Mouse (Mus musculus) neutrophil, adult 5-6 weeks (primary cell): Measurements from ENCODE around the gene Olfr235. TPM values are rescaled to one million over a fixed set of nuclear protein-coding genes. Genes with fewer than 3 reads are reported as not detected.
"Not testable (repeated sequence)": the region's sequence is repeated elsewhere in the genome, so short reads cannot be mapped to it uniquely, and the experiment has no call there.

Source experiments
- ATAC-seq: fragments of 151-379, 151-347 bp; 2 replicates; pipeline ENCODE4 v1.8.0; 2017; ENCODE audit warnings: mild to moderate bottlenecking, moderate TSS enrichment; ENCODE audit not compliant: insufficient number of reproducible peaks, poor library complexity, low FRiP score, severe bottlenecking; ENCODE audit errors: extremely low read depth
- total RNA-seq: library from RNA; stranded (forward); fragments of 200-1000 nt; gene quantifications from 2 replicates; pipeline ENCODE4 v1.2.3, GENCODE M21; 2017

The Olfr235 gene
- total RNA-seq = 0.12 TPM in 1 of 2 replicates, not detected in the other

DNA sequence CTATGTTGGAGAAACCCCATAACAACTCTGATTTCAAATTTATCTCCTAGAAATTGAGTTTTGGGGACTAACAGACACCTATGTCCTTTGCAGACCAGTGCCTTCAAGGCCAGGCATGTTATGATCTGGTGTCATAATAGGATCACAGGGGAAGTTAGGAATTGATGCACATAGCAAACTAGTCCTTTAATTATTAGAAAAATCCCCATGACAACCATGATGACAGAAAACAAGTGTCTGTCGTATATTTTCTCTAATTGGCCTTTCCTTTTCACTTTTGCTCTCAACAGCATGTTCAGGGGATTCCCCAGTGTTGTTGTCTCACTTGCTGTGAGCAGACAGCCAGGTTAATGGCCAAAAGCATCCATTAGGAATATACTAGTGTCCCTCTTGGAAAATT is at the start of gene Olfr235:
Olfr235 (plus strand) TSS at position 301 of the 400 bp plus-strand sequence.
- no peak for ATAC-seq

DNA sequence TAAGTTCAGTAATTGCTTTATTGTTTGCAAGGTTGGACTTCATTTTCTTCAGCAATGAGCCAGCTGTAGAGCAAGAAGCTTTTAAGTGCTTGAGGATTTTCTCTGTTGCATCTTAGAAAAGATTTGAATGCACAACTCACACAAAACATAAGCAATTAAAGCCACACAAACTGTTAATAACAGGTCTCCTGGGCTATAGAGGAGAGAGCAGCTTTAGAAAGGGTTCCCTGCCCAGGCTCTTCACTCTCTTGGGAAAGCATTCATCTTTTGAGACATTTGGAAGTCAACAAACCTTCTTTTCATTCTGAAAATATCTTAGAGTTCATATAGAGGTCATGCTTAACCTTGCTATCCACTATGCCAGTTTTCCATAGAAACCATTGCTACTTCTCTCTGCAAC is 28.3 kb upstream of the Olfr235 start, which contains the start of gene Olfr1432:
Olfr1432 (minus strand) TSS at position 101 of the 400 bp plus-strand sequence.
- ATAC-seq = not testable (repeated sequence)

DNA sequence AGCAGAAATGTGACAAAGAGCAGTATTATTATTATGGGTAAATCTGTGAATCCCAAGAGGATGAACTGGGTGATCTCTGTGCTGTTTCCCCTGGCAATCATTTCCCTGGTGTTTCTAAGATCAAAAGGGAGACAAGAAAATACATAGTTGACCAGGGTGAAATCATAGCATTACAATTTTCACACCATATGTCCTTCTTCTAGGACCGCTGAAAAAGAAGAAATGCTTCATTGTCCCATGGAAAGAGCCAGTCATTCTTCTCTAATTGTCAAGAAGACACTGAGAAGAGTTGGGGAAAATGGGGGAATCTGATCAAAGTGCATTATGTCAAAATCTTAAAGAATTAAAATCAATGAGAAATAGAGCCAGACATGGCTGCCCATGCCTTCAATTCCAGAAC is 19.3 kb upstream of the Olfr235 start, which contains the start of gene Olfr262:
Olfr262 (minus strand) TSS at position 101 of the 400 bp plus-strand sequence.
- ATAC-seq = no peak

DNA sequence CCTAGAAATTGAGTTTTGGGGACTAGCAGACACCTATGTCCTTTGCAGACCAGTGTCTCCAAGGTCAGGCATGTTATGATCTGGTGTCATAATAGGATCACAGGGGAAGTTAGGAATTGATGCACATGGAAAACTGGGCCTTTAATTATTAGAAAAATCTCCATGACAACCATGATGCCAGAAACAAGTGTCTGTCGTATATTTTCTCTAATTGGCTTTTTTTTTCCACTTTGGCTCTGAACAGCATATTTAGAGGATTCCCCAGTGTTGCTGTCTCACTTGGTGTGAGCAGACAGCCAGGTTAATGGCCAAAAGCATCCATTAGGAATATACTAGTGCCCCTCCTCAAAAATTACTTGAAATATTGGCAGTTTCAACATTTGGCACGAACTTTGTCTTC is 18.7 kb downstream of the Olfr235 start, which contains the start of gene Olfr1434:
Olfr1434 (plus strand) TSS at position 301 of the 400 bp plus-strand sequence.
- ATAC-seq = no peak

DNA sequence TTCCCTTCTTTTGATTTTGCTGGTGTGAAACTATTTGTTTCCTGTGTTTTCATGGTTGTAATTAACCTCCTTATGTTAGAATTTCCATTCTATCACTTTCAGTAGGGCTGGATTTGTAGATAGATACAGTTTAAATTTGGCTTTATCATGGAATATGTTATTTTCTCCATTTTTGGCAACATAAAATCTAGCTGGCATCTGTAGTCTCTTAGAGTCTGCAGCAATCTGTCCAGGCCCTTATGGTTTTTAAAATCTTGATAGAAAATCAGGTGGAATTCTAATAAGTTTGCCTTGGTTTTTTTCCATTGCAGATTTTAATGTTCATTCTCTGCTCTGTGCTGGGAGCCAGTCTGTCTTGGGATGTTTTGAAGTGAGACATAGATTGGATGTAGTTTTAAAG is 32.1 kb downstream of the Olfr235 start:
- ATAC-seq = no peak

DNA sequence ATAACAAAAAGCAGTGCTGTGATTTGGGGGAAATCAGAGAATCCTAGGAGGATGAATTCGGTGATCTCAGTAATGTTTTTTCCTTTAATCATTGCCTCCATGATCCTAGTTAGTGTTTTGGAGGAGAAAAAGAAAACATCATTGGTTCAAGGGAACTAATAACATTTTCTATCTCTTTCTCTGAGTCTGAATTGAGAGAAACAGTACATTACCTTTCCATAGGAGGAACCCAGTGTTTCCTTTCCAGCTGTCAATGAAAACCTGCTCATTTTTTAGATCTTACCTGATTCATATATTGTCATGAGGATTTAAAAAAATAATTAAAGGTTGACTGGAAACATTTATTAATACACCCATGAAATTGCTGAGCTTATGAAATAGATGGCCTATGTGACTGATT is 38.2 kb downstream of the Olfr235 start, which contains the start of gene Olfr1436:
Olfr1436 (minus strand) TSS at position 101 of the 400 bp plus-strand sequence.
- not testable (repeated sequence) for ATAC-seq

Other genes with a start within 250 kb of the Olfr235 start
- not detected in 2 replicates for gene Olfr1423, start 219.7 kb upstream of the Olfr235 start, total RNA-seq
- not detected in 2 replicates for gene Olfr1424, start 198.3 kb upstream of the Olfr235 start, total RNA-seq
- gene Olfr1425, start 183.3 kb upstream of the Olfr235 start, total RNA-seq = 1.3 TPM in 1 of 2 replicates, not detected in the other
- not detected in 2 replicates for gene Olfr1426, start 169.0 kb upstream of the Olfr235 start, total RNA-seq
- gene Olfr1427, start 157.7 kb upstream of the Olfr235 start, total RNA-seq = not detected in 2 replicates
- gene Olfr1428, start 145.1 kb upstream of the Olfr235 start, total RNA-seq = not detected in 2 replicates
- gene Olfr76, start 137.8 kb upstream of the Olfr235 start, total RNA-seq = not detected in 2 replicates
- gene Olfr1555-ps1, start 90.9 kb upstream of the Olfr235 start, total RNA-seq = not detected in 2 replicates
- not detected in 2 replicates for gene Olfr1431, start 60.4 kb upstream of the Olfr235 start, total RNA-seq
- gene Olfr1432, start 28.4 kb upstream of the Olfr235 start, total RNA-seq = not detected in 2 replicates
- not detected in 2 replicates for gene Olfr262, start 19.4 kb upstream of the Olfr235 start, total RNA-seq
- gene Olfr1434, start 18.8 kb downstream of the Olfr235 start, total RNA-seq = not detected in 2 replicates
- gene Olfr1436, start 38.1 kb downstream of the Olfr235 start, total RNA-seq = not detected in 2 replicates
- gene Olfr1437, start 64.1 kb downstream of the Olfr235 start, total RNA-seq = 0.12 TPM in 1 of 2 replicates, not detected in the other
- gene Olfr1438-ps1, start 74.9 kb downstream of the Olfr235 start, total RNA-seq = not detected in 2 replicates
- not detected in 2 replicates for gene Olfr1440, start 126.2 kb downstream of the Olfr235 start, total RNA-seq
- not detected in 2 replicates for gene Olfr1441, start 156.4 kb downstream of the Olfr235 start, total RNA-seq
- not detected in 2 replicates for gene Pfpl, start 166.9 kb downstream of the Olfr235 start, total RNA-seq
- 276 and 282 TPM in 2 replicates for gene Mpeg1, start 199.7 kb downstream of the Olfr235 start, total RNA-seq
- gene Dtx4, start 240.4 kb downstream of the Olfr235 start, total RNA-seq = 9.8 and 10.5 TPM in 2 replicates